Mouse (Mus musculus) cerebellum, adult (tissue): Measurements from ENCODE around the gene Prkch.

ENCODE experiments used
- ATAC-seq: cut with Nextera tagmentation; 2 replicates; pipeline ENCODE4 v1.9.2; 2017; ENCODE audit warnings: mild to moderate bottlenecking, moderate library complexity, mixed read lengths; ENCODE audit not compliant: insufficient number of reproducible peaks, low FRiP score, low TSS enrichment

Prkch gene

GRCm38 (mm10) chr12:73779332-73780231 lies 195.0 kb downstream of the Prkch start:
- no peak for ATAC-seq

GRCm38 (mm10) chr12:73781425-73782032 lies 196.9 kb downstream of the Prkch start:
- ATAC-seq: no peak

DNA sequence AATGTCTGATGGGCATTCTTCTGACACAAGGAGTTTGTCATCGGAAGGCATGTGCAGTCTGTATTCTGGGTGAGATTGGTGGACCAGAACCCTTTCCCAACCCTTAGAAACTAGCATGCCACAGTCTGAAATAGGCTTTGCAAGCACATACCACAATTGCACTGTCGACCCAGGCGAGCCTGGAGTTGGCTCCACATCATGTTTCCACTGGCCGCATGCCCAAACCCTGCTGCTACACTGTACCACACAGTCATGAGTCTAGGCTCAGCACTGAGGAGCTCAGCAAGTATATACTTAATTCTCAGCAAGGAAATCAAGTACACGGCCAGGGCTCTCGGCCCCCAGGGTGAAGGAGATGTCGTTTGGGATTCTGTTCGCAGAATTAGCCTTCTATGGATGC lies 202.3 kb downstream of the Prkch start:
- ATAC-seq: peak; percentile 92

DNA sequence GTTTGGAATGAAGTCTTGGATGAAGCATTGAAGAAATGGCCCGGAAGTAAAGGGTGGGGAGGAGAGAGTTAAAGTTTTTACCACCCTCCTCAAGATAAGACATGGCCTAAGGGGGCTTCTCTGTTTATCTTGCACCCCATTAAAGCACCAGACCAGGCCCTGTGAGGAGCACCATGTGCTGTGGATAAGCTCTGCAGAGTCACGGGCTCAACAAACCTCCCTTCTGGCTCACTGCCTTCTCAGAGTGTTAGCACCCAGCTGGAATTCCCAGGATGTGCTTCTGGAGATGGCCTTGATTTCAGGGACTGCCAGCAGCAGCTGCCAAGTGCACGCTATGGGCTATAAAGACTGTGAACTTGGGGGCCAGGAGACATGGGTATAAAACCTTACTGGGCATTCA lies 204.3 kb downstream of the Prkch start:
- ATAC-seq: no peak

DNA sequence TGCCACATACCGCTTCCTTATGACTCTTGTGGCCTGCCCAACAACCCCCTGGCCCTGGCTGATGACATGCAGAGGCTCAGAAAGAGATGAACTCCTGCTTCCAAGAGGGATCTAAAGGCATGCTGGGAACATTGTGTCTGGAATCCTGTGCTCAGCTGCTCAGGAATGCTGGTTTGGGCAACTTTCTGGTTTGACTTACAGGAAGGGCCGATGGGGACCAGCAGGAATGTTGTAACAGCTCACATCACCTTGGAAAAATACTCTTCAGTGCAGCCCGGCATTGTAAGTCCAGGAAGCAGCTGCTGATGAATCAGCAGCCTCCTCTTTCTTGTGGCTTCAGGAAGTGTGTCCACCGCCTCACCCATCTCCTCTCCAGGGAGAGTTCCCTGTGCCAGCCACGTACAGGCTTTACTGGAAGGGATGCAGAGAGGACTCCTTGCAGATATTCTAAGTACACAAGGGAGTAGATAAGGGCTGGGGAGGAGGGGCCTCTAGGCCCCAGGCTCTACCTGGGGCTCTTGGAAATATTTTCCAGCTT lies 206.0 kb downstream of the Prkch start:
- ATAC-seq: no peak

GRCm38 (mm10) chr12:73793216-73793615 lies 208.6 kb downstream of the Prkch start:
- no peak for ATAC-seq

DNA sequence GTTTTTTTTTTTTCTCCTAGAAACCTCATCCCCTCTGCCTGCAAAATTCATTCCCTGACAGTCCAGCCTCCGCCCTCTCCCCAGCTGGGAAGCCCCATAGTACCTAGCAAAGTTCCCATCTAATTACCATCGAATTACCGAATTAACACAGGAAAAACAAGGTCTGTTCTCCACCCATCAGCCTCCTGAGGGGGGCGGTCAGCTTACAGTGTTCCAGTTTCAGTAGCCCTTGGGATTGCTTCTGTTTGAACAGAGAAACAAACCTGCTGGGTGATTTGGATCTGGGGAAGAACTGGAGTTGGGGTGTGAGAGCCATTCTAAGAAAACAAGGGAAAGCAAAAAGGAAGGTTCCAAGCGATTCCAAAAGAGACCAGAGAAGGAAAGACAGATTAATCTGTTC lies 209.1 kb downstream of the Prkch start:
- ATAC-seq: peak; percentile 42

- ATAC-seq: peak; percentile 59
Measured at GRCm38 (mm10) chr12:73794151-73794883, 209.7 kb downstream of the Prkch start.

DNA sequence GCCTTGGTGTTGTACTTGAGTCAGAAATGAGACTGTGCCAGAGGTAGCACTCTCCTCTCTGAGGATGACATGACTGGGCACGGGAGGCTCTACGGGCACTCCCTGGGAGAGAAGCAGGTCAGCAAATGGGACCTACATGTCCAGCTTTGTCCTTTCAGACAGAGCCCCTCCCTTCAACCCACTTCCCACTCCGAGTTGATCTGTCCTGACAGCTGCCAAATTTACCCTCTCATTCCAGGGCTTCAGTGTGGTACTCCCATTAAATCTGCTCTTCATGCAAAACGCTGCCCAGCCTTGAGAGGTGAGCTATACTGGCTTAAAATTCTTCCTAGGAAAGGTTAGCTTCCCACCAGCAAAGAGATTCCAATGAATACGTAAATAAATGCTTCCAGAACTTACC lies 215.1 kb downstream of the Prkch start:
- ATAC-seq: no peak

GRCm38 (mm10) chr12:73800886-73801285 lies 216.3 kb downstream of the Prkch start:
- ATAC-seq: no peak

DNA sequence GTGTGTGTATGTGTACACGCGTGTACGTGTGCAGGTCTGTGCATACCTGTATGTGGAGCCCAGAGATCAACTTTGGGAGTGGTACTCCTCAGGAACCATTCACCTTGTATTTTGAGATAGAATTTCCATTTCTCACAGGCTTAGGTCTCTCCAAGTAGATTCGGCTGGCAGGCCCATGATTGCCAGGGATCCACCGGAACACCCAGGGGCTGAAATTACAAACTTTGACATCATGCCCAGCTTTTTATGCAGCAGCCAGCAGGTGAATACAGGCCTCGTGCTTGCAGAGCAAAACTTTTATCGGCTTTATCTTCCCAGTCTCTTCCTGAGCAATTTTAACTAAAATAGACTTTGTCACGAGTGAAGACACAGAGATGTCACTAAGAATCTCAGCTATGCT lies 217.2 kb downstream of the Prkch start:
- ATAC-seq: no peak

- peak; percentile 74; the same call in 1 of the 2 replicates for ATAC-seq
Measured at GRCm38 (mm10) chr12:73802379-73803057, 217.9 kb downstream of the Prkch start.

DNA sequence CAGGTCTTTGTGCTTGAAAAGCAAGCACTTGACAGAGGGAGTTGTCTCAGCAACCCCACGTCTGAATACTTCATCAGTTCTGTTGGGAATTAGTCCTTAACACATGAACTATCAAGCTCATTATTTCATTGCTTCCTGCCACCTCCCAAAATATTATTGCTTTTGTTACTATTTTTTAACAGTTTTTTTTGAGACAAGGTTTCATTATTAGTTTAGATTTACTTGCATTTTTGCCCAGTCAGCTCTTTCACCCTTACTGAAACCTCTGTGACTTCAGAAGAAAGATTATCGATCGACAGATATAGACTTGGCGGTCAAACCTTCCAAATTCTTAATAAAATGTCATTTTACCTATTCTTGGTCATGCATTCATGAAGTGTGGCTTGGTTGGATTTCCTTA lies 219.3 kb downstream of the Prkch start:
- no peak for ATAC-seq

DNA sequence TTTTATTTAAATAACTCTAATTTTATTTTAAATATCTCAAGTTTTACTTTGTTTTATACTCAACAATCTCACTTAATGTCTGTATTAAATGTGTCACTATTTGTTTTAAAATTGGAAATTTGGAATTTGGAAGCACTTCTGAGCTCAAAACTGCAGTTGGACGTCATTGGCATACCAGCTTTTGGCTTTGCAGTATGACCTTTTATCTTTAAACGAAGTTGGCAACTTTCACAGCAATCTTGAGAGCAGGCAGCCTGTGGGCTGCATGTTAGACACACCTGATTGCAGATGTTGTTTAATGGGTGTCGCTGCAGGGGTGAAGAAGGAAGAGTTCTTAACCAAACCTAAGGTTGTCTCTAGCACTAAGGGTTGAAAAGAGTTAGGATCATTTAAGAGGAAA lies 220.9 kb downstream of the Prkch start:
- ATAC-seq: no peak

DNA sequence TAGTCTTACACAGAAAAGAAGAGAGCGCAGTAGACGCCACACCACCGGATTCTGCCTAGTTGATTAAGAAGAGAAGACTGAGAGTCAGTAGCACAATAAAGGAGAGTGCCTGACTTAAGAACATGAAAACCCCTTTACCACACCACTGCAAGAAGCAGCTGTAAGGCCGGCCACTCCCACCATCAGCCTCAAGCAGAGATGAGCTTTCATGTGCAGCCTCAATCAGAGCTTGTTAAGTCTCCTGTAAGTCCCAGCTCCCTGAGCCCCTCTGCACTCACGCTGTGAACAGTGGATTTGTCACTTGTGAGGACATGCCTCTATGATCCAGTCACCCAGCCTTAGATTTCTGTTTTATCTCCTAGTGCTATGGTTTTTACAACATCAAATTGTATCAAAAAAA lies 221.4 kb downstream of the Prkch start:
- ATAC-seq: no peak

DNA sequence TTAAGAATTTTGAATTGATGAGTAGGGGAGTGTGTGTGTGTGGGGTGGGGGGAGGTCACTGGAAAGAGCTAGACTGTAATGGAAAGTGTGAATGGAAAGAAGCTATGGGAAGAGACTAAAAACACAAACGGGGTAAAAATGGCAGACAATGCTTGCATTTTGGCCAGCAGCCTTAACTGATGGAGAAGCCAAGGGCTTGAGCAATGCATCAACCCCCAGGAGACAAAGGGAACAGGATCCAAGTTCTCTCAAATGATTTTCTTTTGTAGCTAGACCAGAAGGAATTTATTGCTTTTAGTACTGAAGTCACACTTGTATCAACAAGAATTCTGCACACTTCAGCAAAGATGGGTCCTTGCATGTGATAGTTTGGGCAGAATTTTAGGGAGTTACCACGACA lies 222.6 kb downstream of the Prkch start:
- no peak for ATAC-seq

- ATAC-seq: no peak
Measured at GRCm38 (mm10) chr12:73810041-73810795, 225.6 kb downstream of the Prkch start.

- no peak for ATAC-seq
Measured at GRCm38 (mm10) chr12:73810903-73811302, 226.3 kb downstream of the Prkch start.

DNA sequence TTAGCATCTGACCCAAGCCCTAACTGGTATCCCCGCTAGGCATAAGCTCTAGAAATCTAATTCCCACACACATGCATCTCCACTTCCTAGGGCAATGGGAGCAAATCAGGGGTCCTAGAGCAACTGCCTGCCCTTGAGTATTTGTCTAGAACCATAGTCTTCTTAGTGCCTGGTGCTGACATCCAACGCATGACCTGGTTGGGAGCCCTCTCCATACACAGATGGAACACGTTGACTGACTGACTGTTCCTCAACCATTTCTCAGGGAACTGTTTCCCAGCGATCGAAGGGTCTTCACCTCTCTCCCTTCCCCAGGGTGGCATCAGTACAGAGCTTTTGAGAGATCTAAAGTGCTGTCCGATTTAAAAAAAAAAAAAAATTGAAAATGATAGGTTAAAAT lies 227.6 kb downstream of the Prkch start:
- no peak for ATAC-seq
